Mouse (Mus musculus): ENCODE results near the gene Vsig10l. TPM values are rescaled to one million over a fixed set of nuclear protein-coding genes. Genes with fewer than 3 reads are reported as not detected.

Gene Vsig10l
- total RNA-seq, 2 experiments from 2014 or later: 3.3 to 4.6 TPM

- DNase-seq (ENCODE audit: low spot score in 2 of 2): no peak
- intact Hi-C loops (cut with DNase I): no loop called here
Observed at GRCm38 (mm10) chr7:43511707-43512478, 48.9 kb downstream of the Vsig10l start.

GRCm38 (mm10) chr7:43512519-43512918 is 49.6 kb downstream of the Vsig10l start:
- no peak for DNase-seq (ENCODE audit: low spot score in 2 of 2)
- intact Hi-C loops (cut with DNase I): no loop called here

- intact Hi-C loops (cut with DNase I): no loop called here
- no peak for DNase-seq (ENCODE audit: low spot score in 2 of 2)
Observed at GRCm38 (mm10) chr7:43515076-43515475, 52.1 kb downstream of the Vsig10l start.

GRCm38 (mm10) chr7:43518341-43518740 is 55.4 kb downstream of the Vsig10l start:
- intact Hi-C loops (cut with DNase I): no loop called here
- no peak for DNase-seq (ENCODE audit: low spot score in 2 of 2)

Small RNAs within 50 kb of the gene (microRNA-seq; reads per million reads assigned to microRNA genes)
- 0.26 to 1.7 reads per million in 2 experiments for gene Mir7051

Other genes starting within 250 kb of the Vsig10l start
- 10 to 100 TPM; 18.9 to 20.6 TPM for gene Zfp715, start 149.9 kb upstream of the Vsig10l start, total RNA-seq (2021)
- under 1 TPM; 0.44 to 0.59 TPM for gene Siglecf, start 111.8 kb upstream of the Vsig10l start, total RNA-seq (2021)
- gene Siglecg, start 54.9 kb upstream of the Vsig10l start, total RNA-seq (2021): under 1 TPM in 1 of 2 experiments, not detected in 1; 0.42 TPM
- not detected for gene Lim2, start 35.5 kb upstream of the Vsig10l start, total RNA-seq (2021)
- not detected for gene Nkg7, start 26.1 kb upstream of the Vsig10l start, total RNA-seq (2021)
- not detected for gene Cldnd2, start 22.4 kb upstream of the Vsig10l start, total RNA-seq (2021)
- gene Etfb, start 19.1 kb upstream of the Vsig10l start, total RNA-seq (2021): 10 to 100 TPM; 51.9 to 52.6 TPM
- gene Gm45233, start 19.0 kb upstream of the Vsig10l start, total RNA-seq (2021): 1 to 10 TPM in 1 of 2 experiments, under 1 TPM in 1; 0.86 to 2.0 TPM
- gene Iglon5, start 26.9 kb downstream of the Vsig10l start, total RNA-seq (2021): 10 to 100 TPM; 42.7 to 46.3 TPM
- gene 4931406B18Rik, start 42.8 kb downstream of the Vsig10l start, total RNA-seq (2021): not detected
- gene Cd33, start 81.3 kb downstream of the Vsig10l start, total RNA-seq (2021): 1 to 10 TPM; 5.7 to 6.1 TPM
- gene Zfp658, start 99.1 kb downstream of the Vsig10l start, total RNA-seq (2021): 1 to 10 TPM; 4.9 TPM
- gene Zfp719, start 116.5 kb downstream of the Vsig10l start, total RNA-seq (2021): 10 to 100 TPM; 17.6 to 21.3 TPM
- under 1 TPM; 0.17 to 0.20 TPM for gene Zfp819, start 144.0 kb downstream of the Vsig10l start, total RNA-seq (2021)
- gene Ceacam18, start 171.6 kb downstream of the Vsig10l start, total RNA-seq (2021): under 1 TPM in 1 of 2 experiments, not detected in 1; 0.18 TPM
- gene Siglece, start 197.0 kb downstream of the Vsig10l start, total RNA-seq (2021): 1 to 10 TPM; 1.2 to 1.5 TPM
- gene Ctu1, start 208.9 kb downstream of the Vsig10l start, total RNA-seq (2021): 1 to 10 TPM; 8.2 to 8.9 TPM
- not detected for gene Klk14, start 227.3 kb downstream of the Vsig10l start, total RNA-seq (2021)
- gene Klk13, start 249.4 kb downstream of the Vsig10l start, total RNA-seq (2021): not detected